Mouse (Mus musculus) midbrain, embryonic 10.5 days (tissue): ENCODE data around the gene Xylb. TPM values are rescaled to one million over a fixed set of nuclear protein-coding genes. Genes with fewer than 3 reads are reported as not detected.

Source experiments
- DNase-seq: peaks from one replicate; pipeline ENCODE4 v3.0.0-alpha.2; 2017; ENCODE audit warnings: low spot score
- H3K27ac ChIP-seq: fragments of 300-500 bp; sonication (generic); replicated peaks from 2 replicates; pipeline ENCODE4 v1.5.1; 2016; ENCODE audit warnings: mild to moderate bottlenecking
- H3K27me3 ChIP-seq: fragments of 300-500 bp; sonication (generic); 2 replicates; pipeline ENCODE4 v1.6.1; 2016; ENCODE audit warnings: low read depth, mild to moderate bottlenecking; ENCODE audit not compliant: poor library complexity, severe bottlenecking
- H3K36me3 ChIP-seq: fragments of 300-500 bp; sonication (generic); 2 replicates; pipeline ENCODE4 v1.6.1; 2016; ENCODE audit warnings: mild to moderate bottlenecking, moderate library complexity
- H3K4me1 ChIP-seq: fragments of 300-500 bp; sonication (generic); 2 replicates; pipeline ENCODE4 v1.6.1; 2016
- H3K4me3 ChIP-seq: fragments of 300-500 bp; sonication (generic); 2 replicates; pipeline ENCODE4 v1.5.1; 2016; ENCODE audit warnings: mild to moderate bottlenecking, moderate library complexity
- H3K9me3 ChIP-seq: fragments of 300-500 bp; sonication (generic); replicated peaks from 2 replicates; pipeline ENCODE4 v1.6.1; 2016; ENCODE audit warnings: mild to moderate bottlenecking
- WGBS: fragments of 180-500 bp; shearing (Covaris S2); methylation state at CpG from one replicate; pipeline ENCODE4 v1.1.7; 2016; 5-methylcytosine and 5-hydroxymethylcytosine counted together
- polyA plus RNA-seq: library from polyadenylated mRNA; unstranded; fragments of >200 nt; fragmentation: Nextera tagmentation; extraction: Ambion mirVana; gene quantifications from 2 replicates; pipeline ENCODE4 v1.2.1, GENCODE M21; 2016

The Xylb gene
- polyA plus RNA-seq, 1 experiment from 2014 or later: 7.7 TPM

DNA sequence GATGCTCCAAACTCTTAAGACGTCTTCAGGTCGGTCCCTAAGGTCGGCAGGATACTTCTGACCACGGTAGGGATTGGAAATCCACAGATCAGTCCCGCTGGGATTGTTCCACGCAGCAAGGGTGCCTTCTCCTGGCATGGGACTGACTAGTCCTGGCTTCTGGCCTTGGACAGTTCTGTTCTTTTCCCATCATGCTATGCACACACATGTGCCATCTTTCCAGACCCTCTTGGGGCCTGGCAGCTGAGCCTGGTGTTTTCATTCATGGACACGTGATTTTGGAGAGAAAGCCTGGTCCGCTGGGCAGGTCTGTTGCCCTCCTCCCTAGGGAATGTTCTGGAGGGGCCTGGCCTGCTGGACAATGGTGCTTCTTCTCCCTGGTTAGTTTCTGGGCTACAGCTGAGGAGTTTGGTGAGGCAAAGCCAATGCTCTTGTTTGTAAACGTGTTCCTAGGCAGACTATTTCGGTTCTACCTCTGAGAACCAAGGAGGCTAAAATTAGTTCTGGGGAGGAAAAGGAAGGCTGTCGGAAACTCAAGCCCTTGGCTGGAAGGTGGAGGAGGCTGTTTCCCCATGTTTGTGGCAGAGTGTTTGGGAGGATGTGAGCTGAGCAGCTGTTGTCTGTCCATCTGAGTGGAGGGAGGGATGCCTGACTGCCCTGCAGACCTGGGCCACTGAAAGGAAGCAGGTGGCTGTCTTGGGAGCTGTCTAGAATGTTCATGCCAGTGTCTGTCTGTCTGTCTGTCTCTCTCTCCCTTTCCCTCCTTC is 51.9 kb downstream of the Xylb start:
- H3K9me3 ChIP-seq: peaks cover 33% of the 10 kb centered on the region
- no peaks in the 10 kb centered on the region for H3K27me3 ChIP-seq
- H3K36me3 ChIP-seq: peaks cover 97% of the 10 kb centered on the region
- WGBS: 88% methylated on average over 11 of the region's 11 CpGs
- peaks cover 41% of the 10 kb centered on the region for H3K4me1 ChIP-seq
- H3K4me3 ChIP-seq: no peak overlapping the region
- DNase-seq: no peak
- H3K27ac ChIP-seq: no peak overlapping the region

DNA sequence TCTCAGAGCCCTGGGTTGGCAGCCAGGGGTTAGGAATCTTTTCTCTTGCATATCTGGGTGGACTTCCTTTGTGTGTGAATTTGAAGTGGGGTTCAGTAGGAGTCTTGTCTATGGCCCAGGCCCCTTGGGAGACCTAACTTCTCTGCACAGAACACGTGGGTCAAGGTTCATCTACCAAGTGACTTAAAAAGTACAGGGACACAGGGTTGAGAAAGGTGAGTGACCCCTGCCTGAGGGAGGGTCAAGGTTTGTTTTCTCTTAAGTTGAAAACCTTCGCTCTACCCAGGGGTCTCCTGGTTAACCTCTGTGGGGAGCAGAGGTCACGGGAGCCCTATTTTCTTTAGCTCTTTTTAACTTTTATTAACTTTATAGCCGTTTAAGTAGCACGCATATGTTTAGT is 52.7 kb downstream of the Xylb start:
- WGBS: 80% methylated on average over 5 of the region's 5 CpGs
- peaks cover 33% of the 10 kb centered on the region for H3K9me3 ChIP-seq
- H3K27me3 ChIP-seq: no peaks in the 10 kb centered on the region
- H3K4me3 ChIP-seq: no peak overlapping the region
- peaks cover 94% of the 10 kb centered on the region for H3K36me3 ChIP-seq
- no peak for DNase-seq
- peaks cover 34% of the 10 kb centered on the region for H3K4me1 ChIP-seq
- no peak overlapping the region for H3K27ac ChIP-seq

GRCm38 (mm10) chr9:119418025-119418424 is 60.8 kb downstream of the Xylb start:
- H3K4me1 ChIP-seq: peaks cover 17% of the 10 kb centered on the region
- peaks cover 28% of the 10 kb centered on the region for H3K36me3 ChIP-seq
- peaks cover 5% of the 10 kb centered on the region; the same call in 1 of the 2 replicates for H3K9me3 ChIP-seq
- no peak overlapping the region for H3K27ac ChIP-seq
- no peaks in the 10 kb centered on the region for H3K27me3 ChIP-seq
- H3K4me3 ChIP-seq: no peak overlapping the region
- no peak for DNase-seq
- WGBS: 96% methylated on average over 18 of the region's 18 CpGs

GRCm38 (mm10) chr9:119419852-119420438 is 62.8 kb downstream of the Xylb start:
- Histone ChIP-seq H3K9me3 (no peaks in the 10 kb centered on the region), H3K4me3 (no peak overlapping the region), H3K27me3 (no peaks in the 10 kb centered on the region), H3K36me3 (peaks cover 29% of the 10 kb centered on the region), H3K4me1 (peaks cover 17% of the 10 kb centered on the region), H3K27ac (no peak overlapping the region)
- 87% methylated on average over 12 of the region's 12 CpGs for WGBS
- no peak for DNase-seq

GRCm38 (mm10) chr9:119425217-119425975 is 68.2 kb downstream of the Xylb start:
- no peaks in the 10 kb centered on the region for H3K9me3 ChIP-seq
- 78% methylated on average over 7 of the region's 7 CpGs for WGBS
- peaks cover 15% of the 10 kb centered on the region for H3K4me1 ChIP-seq
- H3K36me3 ChIP-seq: peaks cover 62% of the 10 kb centered on the region
- H3K4me3 ChIP-seq: no peak overlapping the region
- no peak for DNase-seq
- H3K27ac ChIP-seq: 0 out of 2 replicates have a peak overlapping the region, but pooled peaks have one; percentile 28
- H3K27me3 ChIP-seq: no peaks in the 10 kb centered on the region

DNA sequence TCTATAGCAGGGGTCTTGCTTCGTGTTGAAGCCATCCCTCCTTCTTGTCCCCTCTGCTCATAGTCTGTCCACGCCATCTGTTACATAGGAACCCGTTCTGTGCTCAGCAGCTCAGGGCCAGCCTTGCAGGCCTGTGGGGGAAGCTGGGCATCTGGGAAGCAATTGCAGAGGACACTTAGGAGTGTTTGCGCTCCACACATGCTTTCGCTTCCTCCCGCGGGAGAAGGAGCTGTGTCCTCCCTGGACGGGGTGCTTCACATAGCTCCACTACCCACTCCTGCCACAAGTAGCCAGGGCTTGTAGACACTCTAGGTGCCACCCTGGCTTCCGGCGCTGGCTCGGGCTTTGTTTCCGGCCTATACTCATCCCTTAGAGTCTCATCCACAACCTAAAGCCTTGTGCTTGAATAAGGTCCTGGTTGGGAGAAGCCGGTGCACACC is 68.8 kb downstream of the Xylb start:
- Histone ChIP-seq H3K27ac (no peak overlapping the region), H3K27me3 (no peaks in the 10 kb centered on the region), H3K9me3 (no peaks in the 10 kb centered on the region), H3K36me3 (peaks cover 68% of the 10 kb centered on the region), H3K4me3 (no peak overlapping the region), H3K4me1 (peaks cover 10% of the 10 kb centered on the region)
- DNase-seq: no peak
- 90% methylated on average over 13 of the region's 13 CpGs for WGBS

DNA sequence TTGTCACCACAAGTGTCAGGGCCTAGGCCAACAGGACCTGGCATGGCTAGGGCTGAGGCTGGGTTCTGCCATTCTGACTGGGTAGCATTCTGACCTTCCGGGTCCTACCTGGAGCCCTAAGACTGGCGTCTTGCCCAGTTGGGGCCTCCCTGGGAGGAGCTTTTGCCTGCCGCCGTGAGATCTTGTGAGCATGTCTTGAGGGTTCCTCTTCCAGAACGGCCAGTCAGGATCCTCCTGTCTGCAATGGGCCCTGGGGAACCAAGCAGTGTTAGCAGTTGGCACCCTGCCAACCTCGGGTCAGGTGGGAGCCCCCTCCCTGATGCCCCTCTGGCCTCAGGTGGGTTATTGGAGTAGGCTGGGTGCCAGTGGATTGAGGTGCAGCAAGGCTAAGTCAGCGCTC is 69.3 kb downstream of the Xylb start:
- H3K4me3 ChIP-seq: no peak overlapping the region
- no peak for DNase-seq
- H3K36me3 ChIP-seq: peaks cover 72% of the 10 kb centered on the region
- no peaks in the 10 kb centered on the region for H3K9me3 ChIP-seq
- peaks cover 10% of the 10 kb centered on the region for H3K4me1 ChIP-seq
- no peaks in the 10 kb centered on the region for H3K27me3 ChIP-seq
- 94% methylated on average over 7 of the region's 7 CpGs for WGBS
- H3K27ac ChIP-seq: no peak overlapping the region

GRCm38 (mm10) chr9:119430311-119430710 is 73.1 kb downstream of the Xylb start:
- H3K9me3 ChIP-seq: no peaks in the 10 kb centered on the region
- peaks cover 95% of the 10 kb centered on the region for H3K36me3 ChIP-seq

DNA sequence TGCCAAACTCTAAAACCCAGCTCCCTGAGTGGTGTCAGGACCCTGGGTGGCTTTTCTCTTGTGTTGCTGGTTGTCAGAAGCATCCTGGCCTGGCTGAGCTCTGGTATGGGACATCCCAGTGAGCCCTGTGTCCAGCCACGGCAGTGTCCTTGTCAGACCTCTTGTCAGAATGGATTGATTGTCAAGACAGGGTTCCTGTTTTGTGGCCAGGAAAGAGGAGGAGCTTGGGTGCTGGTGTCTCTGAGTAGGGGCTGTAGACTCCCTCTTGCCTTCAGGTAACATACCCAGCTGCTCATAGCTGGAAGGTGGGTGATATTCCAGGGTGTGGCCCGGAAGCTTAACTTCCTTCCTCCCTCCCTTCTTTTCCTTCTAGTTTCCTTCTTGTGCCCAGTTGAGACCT is 78.7 kb downstream of the Xylb start:
- no peak for DNase-seq
- Histone ChIP-seq H3K27ac (no peak overlapping the region), H3K9me3 (no peaks in the 10 kb centered on the region), H3K4me1 (no peaks in the 10 kb centered on the region), H3K36me3 (peaks cover 97% of the 10 kb centered on the region), H3K4me3 (no peak overlapping the region), H3K27me3 (no peaks in the 10 kb centered on the region)
- WGBS: 80% methylated on average over 2 of the region's 2 CpGs

More at GRCm38 (mm10) chr9:119430311-119430710, 73.1 kb downstream of the Xylb start:
- Histone ChIP-seq H3K4me1 (peaks cover 4% of the 10 kb centered on the region), H3K4me3 (no peak overlapping the region), H3K27ac (no peak overlapping the region), H3K27me3 (no peaks in the 10 kb centered on the region)
- WGBS: 62% methylated on average over 7 of the region's 7 CpGs
- peak; percentile 70 for DNase-seq

DNA sequence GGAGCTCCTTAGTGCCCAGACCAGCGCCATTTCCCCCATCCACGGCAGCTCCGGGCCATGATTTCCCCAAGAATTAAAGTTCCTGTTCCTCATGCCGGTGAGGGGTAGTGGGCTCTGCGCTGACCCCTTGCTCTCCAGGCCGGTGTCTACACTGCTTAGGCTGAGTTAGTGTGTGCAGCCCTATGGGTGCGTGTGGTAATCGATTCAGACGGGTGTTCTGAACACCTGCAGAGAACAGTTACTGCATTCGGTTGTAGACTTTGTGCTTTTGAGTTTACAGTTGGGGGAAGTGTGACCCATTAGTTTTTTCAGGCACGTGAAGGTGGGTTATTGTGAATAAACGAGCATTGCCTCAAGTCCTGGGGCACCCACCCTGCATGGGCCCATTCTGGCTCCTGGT is 80.9 kb downstream of the Xylb start:
- 94% methylated on average over 12 of the region's 12 CpGs for WGBS
- Histone ChIP-seq H3K9me3 (no peaks in the 10 kb centered on the region), H3K27ac (no peak overlapping the region), H3K4me3 (no peak overlapping the region), H3K27me3 (no peaks in the 10 kb centered on the region), H3K4me1 (no peaks in the 10 kb centered on the region), H3K36me3 (peaks cover 91% of the 10 kb centered on the region)
- DNase-seq: no peak

DNA sequence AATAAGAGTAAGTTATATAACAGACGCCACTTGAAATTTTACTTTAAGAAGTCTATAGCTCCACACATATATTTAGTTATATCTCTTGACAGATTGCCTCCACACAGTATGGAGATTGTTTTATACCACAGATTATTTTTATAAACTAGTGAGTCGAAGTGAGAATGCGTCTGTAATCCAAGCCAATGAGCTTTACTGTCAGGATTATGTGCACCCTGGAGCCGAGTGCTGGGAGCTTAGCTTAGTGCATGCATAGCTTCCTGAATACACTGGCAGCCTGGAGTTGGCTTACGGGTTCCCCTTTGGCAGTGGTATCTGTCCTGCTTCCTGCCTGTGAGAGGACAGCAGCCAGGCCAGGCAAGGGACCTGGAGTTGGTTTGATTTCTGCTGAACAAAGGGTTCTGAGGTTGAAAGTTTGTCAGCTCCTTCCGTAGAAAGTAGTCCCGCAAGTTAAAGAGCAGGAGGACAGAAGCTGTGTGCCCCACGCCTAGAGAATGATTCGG is 81.4 kb downstream of the Xylb start:
- no peaks in the 10 kb centered on the region for H3K9me3 ChIP-seq
- H3K4me3 ChIP-seq: no peak overlapping the region
- no peaks in the 10 kb centered on the region for H3K4me1 ChIP-seq
- WGBS: 94% methylated on average over 9 of the region's 9 CpGs
- no peak for DNase-seq
- no peaks in the 10 kb centered on the region for H3K27me3 ChIP-seq
- peaks cover 87% of the 10 kb centered on the region for H3K36me3 ChIP-seq
- no peak overlapping the region for H3K27ac ChIP-seq
